Mouse (Mus musculus): Measurements from ENCODE around the gene Atp2b1. TPM values are rescaled to one million over a fixed set of nuclear protein-coding genes. Genes with fewer than 3 reads are reported as not detected.
"Not testable (repeated sequence)": the region's sequence is repeated elsewhere in the genome, so short reads cannot be mapped to it uniquely, and the experiment has no call there.

The Atp2b1 gene
- polyA plus RNA-seq, 1 experiment from 2014 or later = 101 TPM

DNA sequence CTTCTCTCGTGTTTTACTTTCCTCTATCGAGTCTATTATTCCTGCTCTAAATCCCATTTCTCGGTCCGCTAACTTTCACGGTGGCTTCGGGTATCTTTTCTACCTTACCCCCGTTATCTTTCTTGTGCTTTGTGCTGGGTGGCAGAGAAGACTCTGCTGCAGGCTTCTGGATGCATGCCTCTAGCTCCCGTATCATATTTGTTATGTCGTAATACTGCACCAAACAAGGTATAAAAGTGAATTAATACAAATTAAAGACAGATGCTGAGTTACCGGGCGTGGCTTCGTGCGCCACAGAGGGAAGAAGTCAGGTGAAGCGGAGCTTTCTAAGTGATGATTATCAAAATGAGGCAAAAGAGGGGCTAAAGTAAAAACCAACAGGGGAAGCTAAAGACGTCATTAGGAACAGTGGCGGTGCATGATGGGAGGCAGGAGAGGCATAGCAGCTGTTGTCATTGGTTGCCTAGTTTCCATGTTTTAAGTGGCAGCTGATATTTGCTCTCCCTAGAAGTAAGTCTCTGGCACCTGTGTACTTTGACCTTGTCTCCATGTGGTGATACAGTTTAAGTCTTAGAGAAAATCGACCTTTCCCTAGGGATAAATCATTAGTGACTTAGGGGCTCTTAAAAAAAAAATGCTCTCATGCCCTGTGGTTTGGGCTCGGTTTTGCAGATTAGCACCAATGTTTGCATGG, 58.9 kb downstream of the Atp2b1 start:
- H3K4me3 ChIP-seq = no peak overlapping the region
- WGBS = 77% methylated on average over 18 of the region's 18 CpGs
- H3K9me3 ChIP-seq = no peaks in the 10 kb centered on the region
- no peak for DNase-seq (ENCODE audit: low spot score)
- no peak overlapping the region for H3K27ac ChIP-seq (replicated peaks)
- no peaks in the 10 kb centered on the region for H3K27me3 ChIP-seq (replicated peaks; ENCODE audit: low read depth, poor library complexity, severe bottlenecking)
- H3K4me1 ChIP-seq = peaks cover 32% of the 10 kb centered on the region
- peaks cover 34% of the 10 kb centered on the region for H3K36me3 ChIP-seq (replicated peaks)

DNA sequence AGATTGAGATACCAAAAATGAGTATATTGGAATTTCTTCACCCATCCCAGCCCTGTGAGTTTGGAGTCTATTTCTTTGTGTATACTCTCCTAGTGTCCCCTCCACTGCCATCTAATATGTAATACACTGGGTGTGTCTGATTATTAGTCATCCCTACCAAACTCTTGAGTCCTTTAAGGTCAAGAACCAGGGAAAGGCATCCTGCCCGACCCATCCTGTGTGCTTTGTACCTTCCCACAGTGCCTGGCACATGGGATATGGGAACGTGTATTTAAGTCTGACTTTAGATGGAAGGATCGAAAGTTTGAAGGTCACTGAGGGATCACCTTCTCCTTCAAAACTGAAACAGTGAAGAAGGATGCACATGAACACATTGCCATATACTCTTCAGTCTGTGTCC, 60.4 kb downstream of the Atp2b1 start:
- Histone ChIP-seq H3K4me1 (peaks cover 32% of the 10 kb centered on the region), H3K36me3 (replicated peaks) (peaks cover 21% of the 10 kb centered on the region), H3K27ac (replicated peaks) (no peak overlapping the region), H3K9me3 (no peaks in the 10 kb centered on the region), H3K4me3 (no peak overlapping the region), H3K27me3 (replicated peaks; ENCODE audit: low read depth, poor library complexity, severe bottlenecking) (no peaks in the 10 kb centered on the region)
- WGBS = 93% methylated on average over 3 of the region's 3 CpGs
- no peak for DNase-seq (ENCODE audit: low spot score)

DNA sequence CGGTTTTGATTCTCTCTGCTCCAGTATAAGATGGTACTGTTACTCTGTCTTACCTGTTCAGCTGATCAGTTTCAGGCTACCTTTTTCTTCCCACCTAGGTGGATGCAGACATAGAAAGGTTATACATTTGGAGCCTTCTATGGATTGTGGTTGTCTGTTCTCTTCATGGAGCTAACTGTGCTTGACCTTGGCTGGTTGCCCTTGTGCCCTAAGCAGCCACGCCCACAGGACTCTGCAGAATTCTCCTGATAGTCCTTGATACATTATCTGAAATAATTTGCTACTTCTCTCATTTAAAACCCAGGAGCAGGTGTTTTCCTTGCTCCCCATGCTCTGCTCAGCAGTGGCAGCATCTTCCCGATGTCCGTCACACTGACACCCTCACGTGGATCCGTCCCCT, 61.4 kb downstream of the Atp2b1 start:
- no peak overlapping the region for H3K4me3 ChIP-seq
- peaks cover 32% of the 10 kb centered on the region for H3K4me1 ChIP-seq
- no peak for DNase-seq (ENCODE audit: low spot score)
- WGBS = 88% methylated on average over 6 of the region's 6 CpGs
- H3K27ac ChIP-seq (replicated peaks) = no peak overlapping the region
- no peaks in the 10 kb centered on the region for H3K27me3 ChIP-seq (replicated peaks; ENCODE audit: low read depth, poor library complexity, severe bottlenecking)
- H3K9me3 ChIP-seq = no peaks in the 10 kb centered on the region
- H3K36me3 ChIP-seq (replicated peaks) = peaks cover 23% of the 10 kb centered on the region

DNA sequence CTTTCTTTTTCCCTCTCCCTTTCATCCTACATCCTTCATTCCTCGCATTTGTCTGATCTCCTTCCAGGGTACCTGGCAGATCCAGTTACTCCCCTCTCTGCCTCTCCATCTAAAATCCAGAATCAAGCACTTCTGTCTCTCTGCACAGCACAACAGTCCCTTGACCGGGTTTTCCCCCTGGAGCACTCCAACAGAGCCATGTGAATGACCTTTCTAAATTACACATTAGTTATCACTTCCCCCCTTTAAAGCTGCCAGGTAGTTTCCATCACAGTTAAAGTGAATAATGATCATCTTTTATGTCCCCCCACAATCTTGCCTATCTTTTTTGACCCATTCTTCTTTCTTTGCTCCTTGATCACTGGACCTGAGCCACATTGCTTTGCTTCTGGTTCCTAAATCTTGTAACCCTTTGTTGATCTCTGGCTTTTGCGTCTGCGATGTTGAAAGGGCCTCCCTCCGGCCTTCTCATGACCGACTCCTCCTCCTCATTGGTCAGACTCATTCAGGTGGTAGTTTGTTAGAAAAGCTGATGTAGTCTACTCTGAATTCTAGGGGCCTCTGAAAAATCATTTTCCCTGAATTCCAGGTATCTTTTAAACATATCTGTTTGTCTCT, 62.8 kb downstream of the Atp2b1 start:
- Histone ChIP-seq H3K9me3 (no peaks in the 10 kb centered on the region), H3K27me3 (replicated peaks; ENCODE audit: low read depth, poor library complexity, severe bottlenecking) (no peaks in the 10 kb centered on the region), H3K36me3 (replicated peaks) (peaks cover 16% of the 10 kb centered on the region), H3K27ac (replicated peaks) (no peak overlapping the region), H3K4me1 (peaks cover 29% of the 10 kb centered on the region), H3K4me3 (no peak overlapping the region)
- WGBS = 68% methylated on average over 6 of the region's 6 CpGs
- no peak for DNase-seq (ENCODE audit: low spot score)

DNA sequence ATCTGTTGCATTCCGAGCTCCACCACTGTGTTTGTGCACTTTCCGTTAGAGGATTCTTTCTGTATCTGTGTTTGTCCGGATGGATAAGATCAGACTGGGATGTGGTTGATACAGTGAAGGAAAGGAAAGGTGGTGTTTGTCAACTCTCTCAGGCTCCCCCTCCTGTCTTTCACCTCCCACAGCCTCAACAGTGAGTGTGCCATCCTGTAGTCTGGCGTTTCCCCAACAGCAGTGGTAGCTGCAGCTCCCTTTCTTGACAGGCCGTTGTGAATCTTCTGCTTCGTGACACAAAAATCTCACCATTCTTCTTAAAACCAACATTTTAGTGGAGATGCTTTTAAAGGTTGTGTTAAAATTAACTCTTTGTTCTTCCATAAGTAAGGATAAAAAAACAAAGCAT, 64.6 kb downstream of the Atp2b1 start:
- H3K27me3 ChIP-seq (replicated peaks; ENCODE audit: low read depth, poor library complexity, severe bottlenecking) = no peaks in the 10 kb centered on the region
- no peaks in the 10 kb centered on the region for H3K9me3 ChIP-seq
- H3K4me1 ChIP-seq = peaks cover 16% of the 10 kb centered on the region
- no peak overlapping the region for H3K4me3 ChIP-seq
- H3K27ac ChIP-seq (replicated peaks) = no peak overlapping the region
- peaks cover 15% of the 10 kb centered on the region for H3K36me3 ChIP-seq (replicated peaks)
- 87% methylated on average over 6 of the region's 6 CpGs for WGBS
- DNase-seq (ENCODE audit: low spot score) = no peak

DNA sequence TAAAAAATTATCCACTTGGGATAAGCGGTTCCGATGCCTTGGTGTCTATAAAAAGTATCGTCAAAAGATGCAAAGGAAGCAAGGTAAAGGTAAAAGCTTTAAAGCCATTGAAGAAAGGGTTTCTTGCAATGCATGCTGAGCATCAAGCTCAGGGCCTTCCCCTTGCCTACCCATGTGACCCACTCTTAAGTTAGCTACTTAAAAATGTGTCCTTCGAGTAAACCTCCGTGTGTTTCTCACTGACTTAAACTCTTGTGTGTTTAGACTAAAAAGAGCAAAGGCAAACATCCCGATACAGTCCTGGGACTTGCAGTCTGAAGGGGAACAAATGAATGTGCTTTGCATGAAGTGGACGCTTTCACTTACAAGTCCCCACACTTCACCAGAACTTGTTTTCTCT, 65.1 kb downstream of the Atp2b1 start:
- DNase-seq (ENCODE audit: low spot score) = no peak
- WGBS = 86% methylated on average over 7 of the region's 7 CpGs

DNA sequence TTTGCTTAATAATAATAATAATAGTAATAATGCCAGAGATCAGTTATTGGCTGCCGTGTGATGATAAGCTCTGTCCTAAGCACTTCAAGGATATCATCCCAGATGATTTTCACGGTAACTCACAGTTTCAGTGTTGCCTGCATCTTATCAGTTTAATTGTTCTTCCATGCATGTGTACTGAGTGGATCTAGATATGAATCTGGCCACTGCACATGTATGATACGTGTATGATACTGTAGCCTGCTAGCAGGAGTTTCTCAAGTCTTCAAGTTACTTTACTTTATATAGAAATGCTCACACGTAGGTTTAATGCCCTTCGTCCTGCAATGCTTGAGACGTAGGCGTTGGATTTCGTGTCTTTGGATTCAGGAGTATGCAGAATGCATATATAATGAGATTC, 65.7 kb downstream of the Atp2b1 start:
- peaks cover 15% of the 10 kb centered on the region for H3K36me3 ChIP-seq (replicated peaks)
- no peaks in the 10 kb centered on the region for H3K27me3 ChIP-seq (replicated peaks; ENCODE audit: low read depth, poor library complexity, severe bottlenecking)
- WGBS = 92% methylated on average over 8 of the region's 8 CpGs
- no peak overlapping the region for H3K4me3 ChIP-seq
- no peaks in the 10 kb centered on the region for H3K9me3 ChIP-seq
- H3K27ac ChIP-seq (replicated peaks) = no peak overlapping the region
- H3K4me1 ChIP-seq = peaks cover 16% of the 10 kb centered on the region
- no peak for DNase-seq (ENCODE audit: low spot score)

More for the DNA sequence above, 65.1 kb downstream of the Atp2b1 start:
- no peaks in the 10 kb centered on the region for H3K9me3 ChIP-seq
- H3K27ac ChIP-seq (replicated peaks) = no peak overlapping the region
- H3K27me3 ChIP-seq (replicated peaks; ENCODE audit: low read depth, poor library complexity, severe bottlenecking) = no peaks in the 10 kb centered on the region
- H3K36me3 ChIP-seq (replicated peaks) = peaks cover 15% of the 10 kb centered on the region
- H3K4me1 ChIP-seq = peaks cover 16% of the 10 kb centered on the region
- H3K4me3 ChIP-seq = no peak overlapping the region

DNA sequence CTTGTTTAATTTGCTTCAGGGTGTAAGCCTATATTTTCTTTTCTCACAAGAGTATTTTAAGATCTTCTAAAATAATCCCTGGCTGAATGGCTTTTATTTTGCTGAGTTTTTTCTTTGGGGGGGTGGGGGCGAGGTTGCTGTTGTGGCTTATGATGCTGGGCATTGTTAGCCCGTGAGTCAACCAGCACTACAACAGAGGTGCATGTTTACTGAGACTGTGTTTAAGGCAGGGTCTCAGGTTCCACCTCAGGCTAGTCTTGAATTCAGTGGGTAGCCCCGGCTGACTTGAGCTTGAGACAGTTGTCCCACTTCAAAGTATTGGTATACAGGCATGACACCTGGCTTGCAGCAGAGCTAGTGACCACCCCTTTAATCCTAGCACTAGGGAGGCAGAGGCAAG, 77.8 kb downstream of the Atp2b1 start:
- DNase-seq (ENCODE audit: low spot score) = no peak
- WGBS = 78% methylated on average over 3 of the region's 3 CpGs
- Histone ChIP-seq H3K27ac (replicated peaks) (no peak overlapping the region), H3K36me3 (replicated peaks) (peaks cover 81% of the 10 kb centered on the region), H3K9me3 (no peaks in the 10 kb centered on the region), H3K27me3 (replicated peaks; ENCODE audit: low read depth, poor library complexity, severe bottlenecking) (no peaks in the 10 kb centered on the region), H3K4me1 (no peaks in the 10 kb centered on the region), H3K4me3 (no peak overlapping the region)

DNA sequence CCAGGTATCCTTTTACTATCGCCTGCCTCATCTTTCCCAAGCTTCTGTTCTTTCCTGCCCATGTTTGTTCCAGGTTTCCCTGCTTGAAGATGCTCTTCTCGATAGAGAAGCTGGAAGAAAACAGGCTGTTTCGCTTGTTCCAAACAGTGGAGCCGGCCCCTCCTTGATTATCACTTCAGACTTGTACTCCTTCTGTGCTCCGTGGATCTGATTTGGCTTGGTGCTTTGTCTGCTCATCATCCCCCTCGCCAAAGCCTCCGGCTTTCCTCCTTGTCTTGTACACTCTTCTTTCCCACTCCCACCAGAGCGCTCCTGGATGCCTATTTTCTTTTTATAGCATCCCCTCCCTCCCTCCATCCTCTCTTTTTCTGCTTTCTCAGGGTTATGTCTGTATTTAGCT, 79.0 kb downstream of the Atp2b1 start:
- Histone ChIP-seq H3K27ac (replicated peaks) (no peak overlapping the region), H3K36me3 (replicated peaks) (peaks cover 84% of the 10 kb centered on the region), H3K4me3 (no peak overlapping the region), H3K9me3 (no peaks in the 10 kb centered on the region), H3K4me1 (no peaks in the 10 kb centered on the region), H3K27me3 (replicated peaks; ENCODE audit: low read depth, poor library complexity, severe bottlenecking) (no peaks in the 10 kb centered on the region)
- DNase-seq (ENCODE audit: low spot score) = no peak
- 93% methylated on average over 8 of the region's 8 CpGs for WGBS

DNA sequence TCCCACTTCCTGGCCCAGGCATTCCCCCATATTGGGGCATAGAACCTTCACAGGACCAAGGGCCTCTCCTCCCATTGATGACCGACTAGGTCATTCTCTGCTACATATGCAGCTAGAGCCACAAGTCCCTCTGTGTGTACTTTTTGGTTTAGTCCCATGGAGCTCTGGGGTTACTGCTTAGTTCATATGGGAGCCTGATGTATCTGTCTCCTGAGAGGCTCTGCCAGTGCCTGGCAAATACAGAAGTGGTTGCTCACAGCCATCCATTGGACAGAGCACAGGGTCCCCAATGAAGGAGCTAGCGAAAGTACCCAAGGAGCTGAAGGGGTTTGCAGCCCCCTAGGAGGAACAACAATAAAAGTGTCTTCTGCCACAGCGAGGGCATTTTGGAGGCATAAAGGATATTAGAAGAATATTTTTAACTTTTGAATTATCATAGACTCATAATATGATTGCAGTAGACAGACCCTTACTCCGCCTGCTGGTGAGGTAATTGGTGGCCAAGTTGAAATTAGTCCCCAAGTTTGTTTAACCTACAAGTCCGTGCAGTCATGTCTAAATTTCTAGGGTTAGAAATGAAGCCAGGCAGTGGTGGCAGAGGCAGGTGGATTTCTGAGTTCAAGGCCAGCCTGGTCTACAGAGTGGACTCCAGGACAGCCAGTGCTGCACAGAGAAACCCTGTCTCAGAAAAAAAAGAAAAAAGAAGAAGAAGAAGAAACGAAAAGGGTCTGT, 81.0 kb downstream of the Atp2b1 start:
- H3K4me3 ChIP-seq; H3K4me1 ChIP-seq; H3K27me3 ChIP-seq (replicated peaks; ENCODE audit: low read depth, poor library complexity, severe bottlenecking); DNase-seq (ENCODE audit: low spot score); H3K9me3 ChIP-seq; H3K27ac ChIP-seq (replicated peaks): not testable (repeated sequence)
- WGBS = 89% methylated on average over 6 of the region's 6 CpGs
- H3K36me3 ChIP-seq (replicated peaks) = peaks cover 90% of the 10 kb centered on the region

DNA sequence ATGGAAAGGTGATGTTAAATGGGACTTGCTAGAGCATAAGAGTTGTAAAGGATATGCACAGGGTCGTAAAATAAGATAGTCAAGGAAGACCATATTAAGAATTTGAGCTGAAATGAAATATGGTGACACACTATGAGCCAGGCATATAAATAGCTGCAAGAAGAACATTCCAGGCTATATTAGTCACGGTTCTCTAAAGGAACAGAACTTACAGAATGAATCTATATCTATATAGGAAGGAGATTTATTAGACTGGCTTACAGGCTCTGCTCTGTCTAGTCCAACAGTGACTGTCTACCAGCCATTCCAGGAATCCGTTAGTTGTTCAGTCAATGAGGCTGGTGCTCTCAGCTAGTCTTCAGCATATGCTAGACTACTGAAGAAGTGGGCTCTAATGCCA, 90.7 kb downstream of the Atp2b1 start:
- WGBS = 94% methylated on average over 3 of the region's 3 CpGs
- Histone ChIP-seq H3K36me3 (replicated peaks) (peaks cover 76% of the 10 kb centered on the region), H3K4me3 (no peak overlapping the region), H3K27ac (replicated peaks) (no peak overlapping the region), H3K27me3 (replicated peaks; ENCODE audit: low read depth, poor library complexity, severe bottlenecking) (no peaks in the 10 kb centered on the region), H3K4me1 (no peaks in the 10 kb centered on the region), H3K9me3 (no peaks in the 10 kb centered on the region)
- DNase-seq (ENCODE audit: low spot score) = no peak

DNA sequence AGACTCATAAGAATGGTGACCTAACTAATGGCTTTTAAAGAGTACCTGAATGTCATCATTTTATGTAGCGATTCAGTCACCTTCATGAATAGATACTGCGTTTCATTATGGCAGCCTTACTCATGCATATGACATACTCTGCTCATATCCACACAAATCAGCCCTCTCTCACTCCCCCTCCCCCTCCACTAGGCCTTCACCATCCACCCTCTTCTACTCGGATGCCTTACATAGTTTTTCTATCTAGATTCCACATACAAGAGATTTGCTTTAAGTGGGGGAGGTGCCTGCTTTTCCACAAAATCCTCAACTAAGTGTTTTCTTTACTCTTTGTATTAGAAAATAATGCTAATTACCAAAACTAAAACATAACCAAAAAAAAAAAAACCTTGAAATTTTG, 96.9 kb downstream of the Atp2b1 start:
- no peaks in the 10 kb centered on the region for H3K9me3 ChIP-seq
- peaks cover 61% of the 10 kb centered on the region for H3K36me3 ChIP-seq (replicated peaks)
- 88% methylated on average over 3 of the region's 3 CpGs for WGBS
- H3K27ac ChIP-seq (replicated peaks) = no peak overlapping the region
- no peak overlapping the region for H3K4me3 ChIP-seq
- H3K27me3 ChIP-seq (replicated peaks; ENCODE audit: low read depth, poor library complexity, severe bottlenecking) = no peaks in the 10 kb centered on the region
- DNase-seq (ENCODE audit: low spot score) = no peak
- no peaks in the 10 kb centered on the region for H3K4me1 ChIP-seq

DNA sequence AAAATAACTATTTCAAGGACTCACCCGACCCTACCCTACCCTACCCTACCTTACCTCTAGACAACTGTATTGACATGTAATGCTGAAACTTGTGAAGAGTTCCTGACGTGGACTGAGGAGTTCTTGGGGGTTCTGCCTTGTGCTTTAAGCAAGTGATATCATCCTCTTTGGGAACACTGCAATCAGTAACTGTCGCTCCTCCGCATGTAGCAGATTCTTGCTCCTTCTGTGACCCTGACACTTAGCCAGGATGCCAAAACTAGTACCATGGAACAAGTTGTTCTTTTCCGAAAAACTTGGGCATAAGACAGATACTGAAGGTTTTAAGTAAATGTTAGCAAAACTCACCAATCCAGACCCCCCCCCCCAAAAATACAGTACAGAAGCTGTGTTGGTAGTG, 97.9 kb downstream of the Atp2b1 start:
- Histone ChIP-seq H3K36me3 (replicated peaks) (peaks cover 60% of the 10 kb centered on the region), H3K4me1 (no peaks in the 10 kb centered on the region), H3K27ac (replicated peaks) (no peak overlapping the region), H3K4me3 (no peak overlapping the region), H3K9me3 (no peaks in the 10 kb centered on the region), H3K27me3 (replicated peaks; ENCODE audit: low read depth, poor library complexity, severe bottlenecking) (no peaks in the 10 kb centered on the region)
- no peak for DNase-seq (ENCODE audit: low spot score)
- WGBS = 91% methylated on average over 5 of the region's 5 CpGs

Data from embryonic facial prominence, embryonic 10.5 days (tissue).